Mouse (Mus musculus): ENCODE measurements around the gene Hoxa13.

The Hoxa13 gene

DNA sequence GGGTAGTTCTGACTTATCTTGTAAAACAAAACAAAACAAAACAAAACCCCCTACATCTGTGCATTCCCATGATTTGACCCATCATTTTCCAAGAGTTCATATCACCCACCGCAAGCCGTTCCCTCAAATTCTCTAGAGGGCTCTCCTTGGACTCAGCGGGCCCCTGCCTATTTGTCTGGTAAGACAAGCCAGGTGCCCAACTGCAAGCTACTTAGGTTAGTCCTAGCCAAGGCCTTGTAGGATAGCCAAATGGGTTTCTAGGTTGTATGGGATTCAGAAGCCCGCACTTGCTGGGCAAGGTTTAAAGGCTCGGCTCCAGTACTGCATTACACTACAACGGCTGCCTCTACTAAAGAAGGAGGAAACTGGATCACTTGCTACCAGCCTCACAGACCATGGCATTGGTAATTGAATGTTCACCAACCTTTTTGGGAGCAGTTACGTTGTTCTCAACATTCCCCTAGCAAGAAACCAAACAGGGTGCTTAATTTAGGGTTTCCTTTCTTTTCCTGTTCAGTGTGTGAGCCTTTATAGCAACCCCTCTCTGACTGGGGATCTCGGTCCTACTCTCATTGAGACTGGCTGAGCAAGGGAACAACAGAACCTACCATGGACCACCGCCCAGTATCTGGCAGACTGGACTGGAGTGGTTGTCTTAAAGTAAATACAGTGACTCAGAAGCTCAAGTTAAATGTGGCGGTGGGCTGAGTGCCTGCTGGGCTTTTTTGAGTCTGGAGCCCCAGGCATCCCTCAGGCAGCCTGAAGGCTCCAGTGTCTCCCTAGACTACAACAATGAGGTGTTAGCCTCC is 23.1 kb downstream of the Hoxa13 start:
- no peak for DNase-seq (ENCODE audit: low spot score)

DNA sequence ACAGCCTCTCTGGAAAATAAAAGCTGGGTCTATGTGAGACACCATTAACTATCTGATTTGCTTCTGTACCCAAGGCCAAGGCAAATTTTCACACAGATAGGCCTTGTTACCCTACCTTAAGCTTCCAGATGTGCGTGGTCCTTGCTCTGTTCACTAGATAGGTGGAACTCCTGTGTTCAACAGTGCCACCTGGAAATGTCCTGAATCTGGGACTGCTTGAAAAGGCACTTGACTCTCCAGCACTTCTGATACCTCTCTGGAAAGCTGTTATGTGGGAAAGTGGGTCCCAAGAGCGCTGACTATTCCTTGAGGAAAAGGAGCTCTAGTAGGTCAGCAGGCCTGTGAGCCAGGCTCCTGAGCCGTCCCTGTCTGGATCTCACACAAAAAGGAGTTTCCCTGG is 23.9 kb downstream of the Hoxa13 start:
- no peak for DNase-seq (ENCODE audit: low spot score)

DNA sequence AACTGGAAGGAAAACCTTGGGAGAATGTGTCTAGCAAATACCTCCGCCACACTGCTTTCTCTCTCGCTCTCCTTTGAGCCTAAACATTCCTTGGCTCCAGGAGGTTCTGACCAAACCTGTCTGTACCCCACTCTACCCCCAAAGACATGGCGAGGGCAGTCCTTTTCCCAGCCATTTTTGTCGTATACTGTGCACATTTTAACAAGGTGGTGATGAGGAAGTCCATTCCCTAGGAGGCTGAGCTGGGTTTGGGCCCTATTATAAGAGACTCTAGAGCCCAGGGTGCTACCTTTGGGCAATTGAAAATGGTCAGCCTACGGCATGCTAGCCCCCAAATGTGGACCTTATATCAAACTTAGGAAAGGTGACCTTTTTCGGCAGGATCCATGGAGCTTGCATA is 24.8 kb downstream of the Hoxa13 start:
- DNase-seq (ENCODE audit: low spot score), result no peak

DNA sequence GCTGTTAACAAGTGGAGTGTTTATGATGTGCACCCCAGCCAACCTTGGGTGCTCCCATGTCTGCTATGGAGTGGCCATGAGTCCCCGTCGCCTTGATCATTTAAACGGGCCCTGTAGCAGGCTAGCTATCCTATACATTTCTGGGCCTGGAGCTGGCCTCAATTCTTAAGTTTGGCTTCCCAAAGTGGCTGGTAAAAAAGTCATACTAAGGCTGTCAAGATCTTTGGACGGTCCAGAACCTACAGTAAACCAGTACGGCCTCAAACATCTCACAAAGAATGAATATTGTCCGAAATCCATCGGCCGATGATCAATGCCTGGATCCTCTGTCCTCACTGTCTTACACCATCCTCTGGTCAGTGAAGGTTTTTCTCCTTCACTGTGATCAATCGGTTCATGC is 25.4 kb downstream of the Hoxa13 start:
- DNase-seq (ENCODE audit: low spot score), result no peak

DNA sequence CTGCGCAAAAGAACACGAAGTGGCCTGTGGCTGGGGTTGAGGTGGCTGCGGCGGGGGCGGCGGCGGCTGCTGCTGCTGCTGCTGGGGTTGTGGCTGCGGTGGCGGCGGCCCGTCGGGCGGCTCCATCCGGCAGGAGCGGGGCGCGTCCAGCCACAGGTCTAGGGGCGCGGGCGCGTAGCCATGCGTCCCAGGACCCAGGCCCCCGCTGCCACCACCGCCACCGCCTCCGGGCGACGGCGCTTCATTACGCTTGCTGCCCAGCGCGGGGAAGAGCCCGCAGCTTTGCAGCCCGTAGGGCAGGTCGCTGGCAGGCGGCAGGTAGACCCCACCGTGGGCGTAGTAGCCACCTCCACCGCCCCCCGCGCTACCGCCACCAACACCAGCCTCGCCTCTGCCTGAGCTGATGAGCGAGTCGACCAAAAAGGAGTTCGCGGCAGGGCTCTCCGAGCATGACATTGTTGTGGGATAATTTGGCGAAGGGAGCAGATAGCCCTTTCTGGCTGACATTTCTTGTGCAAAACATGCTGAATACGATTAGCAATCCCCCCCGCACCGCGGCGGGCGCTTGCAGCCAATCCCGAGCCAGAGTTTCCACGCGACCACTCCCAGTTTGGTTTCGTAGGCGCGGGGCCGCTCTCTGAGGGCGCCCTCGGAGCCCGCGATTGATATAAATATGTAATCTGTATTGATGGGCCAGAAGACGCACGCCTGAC is 26.1 kb downstream of the Hoxa13 start:
- no peak for DNase-seq (ENCODE audit: low spot score)

DNA sequence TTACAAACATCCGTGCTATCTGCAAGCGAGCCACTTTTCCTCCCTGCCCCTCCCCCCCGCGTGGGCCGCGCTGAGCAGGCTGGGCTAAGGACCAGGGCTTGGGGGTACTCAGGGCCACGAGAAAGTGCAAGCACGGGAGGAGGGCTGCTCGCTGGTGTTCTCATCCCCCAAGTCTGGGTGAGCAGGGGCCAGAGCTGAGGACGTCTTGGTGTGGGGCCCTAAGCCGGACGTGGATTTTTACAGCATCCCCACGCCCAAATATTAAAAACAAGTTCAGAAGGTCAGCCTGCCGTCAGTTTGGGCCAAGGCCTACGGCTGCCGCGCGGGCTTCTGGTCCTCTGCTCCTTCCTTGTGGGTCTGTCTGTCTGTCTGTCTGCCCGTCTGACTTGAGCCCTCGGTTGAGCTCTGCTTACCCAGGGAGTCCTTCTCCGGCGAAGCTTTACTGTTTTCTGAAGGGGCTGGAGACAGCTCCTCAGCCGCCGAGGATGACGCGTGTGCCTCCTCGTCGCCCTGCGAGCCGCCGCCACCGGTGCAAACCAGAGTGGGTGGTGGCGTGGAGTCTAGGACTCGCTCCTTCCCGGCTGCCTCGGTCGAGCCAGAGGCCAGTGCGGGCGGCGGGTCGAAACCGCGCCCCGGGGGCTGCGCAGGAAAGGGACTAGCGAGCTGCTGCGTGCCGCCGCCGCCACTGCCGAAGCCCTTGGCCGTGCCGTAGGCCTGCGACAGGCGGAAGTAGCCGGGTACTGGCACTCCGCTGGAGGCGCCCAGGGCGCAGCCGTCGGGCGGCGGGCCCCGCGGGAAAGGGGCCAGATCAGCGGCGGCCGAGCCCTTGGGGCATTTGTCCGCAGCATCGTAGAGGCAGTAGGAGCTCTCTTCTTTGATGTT is 26.9 kb downstream of the Hoxa13 start:
- no peak for DNase-seq (ENCODE audit: low spot score)

DNA sequence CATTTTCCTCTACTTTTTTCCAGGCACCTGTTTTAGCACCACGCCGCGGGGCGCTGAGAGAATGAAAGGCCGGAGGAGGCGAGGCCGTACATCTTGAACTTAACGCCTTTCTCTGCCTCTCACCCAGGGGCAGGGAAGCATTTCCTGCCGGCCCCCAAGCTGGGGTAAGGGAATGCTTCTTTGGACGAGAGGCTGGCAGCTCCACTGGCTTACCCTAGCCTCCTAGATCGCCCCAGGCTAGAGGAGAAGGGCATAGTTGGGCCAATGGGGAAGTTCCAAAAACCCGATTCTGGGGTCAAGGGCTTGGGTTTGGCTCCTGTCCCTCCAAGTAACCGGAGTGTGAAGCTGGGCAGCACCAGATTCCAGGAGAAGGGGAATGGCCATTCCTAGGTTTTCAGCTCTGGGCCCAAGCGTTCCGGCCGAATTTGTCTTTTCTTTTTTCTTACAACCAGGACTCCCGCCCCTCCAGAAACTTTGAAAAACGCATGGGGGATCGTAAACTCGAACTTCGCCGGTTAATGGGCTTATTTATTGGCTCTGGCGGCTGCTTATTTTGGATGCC is 27.6 kb downstream of the Hoxa13 start:
- DNase-seq (ENCODE audit: low spot score), result no peak

DNA sequence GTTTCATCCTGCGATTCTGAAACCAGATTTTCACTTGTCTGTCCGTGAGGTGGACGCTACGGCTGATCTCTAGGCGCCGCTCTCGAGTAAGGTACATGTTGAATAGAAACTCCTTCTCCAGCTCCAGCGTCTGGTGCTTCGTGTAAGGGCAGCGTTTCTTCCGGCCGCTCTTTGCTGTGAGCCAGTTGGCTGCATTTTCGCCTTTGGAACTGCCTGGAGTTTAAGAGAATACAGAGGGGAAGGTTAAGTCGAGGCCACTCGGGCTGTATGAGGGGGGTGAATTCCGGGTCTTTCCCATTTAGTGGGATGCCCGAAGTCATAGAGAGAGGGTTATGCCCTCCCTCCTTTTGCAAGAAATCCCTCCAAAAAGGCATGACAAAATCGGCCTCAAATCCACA is 28.1 kb downstream of the Hoxa13 start:
- no peak for DNase-seq (ENCODE audit: low spot score)

DNA sequence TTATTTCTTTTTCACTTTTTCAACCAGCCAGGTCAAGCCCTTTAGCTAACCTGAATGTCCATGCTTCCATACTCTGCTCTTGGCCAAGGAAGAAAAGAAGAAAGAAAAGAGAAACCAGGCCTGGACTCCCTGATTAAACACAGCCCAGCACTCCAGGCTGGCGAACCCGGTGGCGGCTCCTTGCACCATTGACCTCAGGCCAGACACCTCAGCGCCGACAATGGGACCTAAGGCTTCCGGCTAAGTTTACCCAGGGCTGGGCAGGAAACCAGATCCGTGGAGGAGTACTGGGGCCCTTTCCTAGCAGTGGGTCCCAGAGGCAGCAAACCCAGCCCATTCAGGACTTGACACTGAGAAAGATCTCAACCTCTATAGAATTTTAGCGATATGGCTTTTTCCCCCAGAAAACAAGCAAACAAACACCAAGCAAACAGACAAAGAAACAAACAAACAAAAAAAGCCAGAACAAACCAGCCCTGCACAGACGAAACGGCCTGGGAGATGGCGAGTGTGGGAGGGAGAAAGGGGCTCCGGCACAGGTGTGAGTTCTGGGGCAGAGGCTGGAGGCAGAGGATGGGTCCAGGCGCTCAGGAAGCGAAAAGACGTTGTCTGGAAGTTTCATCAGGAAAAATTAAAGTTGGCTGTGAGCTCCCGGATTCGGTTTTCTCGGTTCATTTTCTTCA is 28.7 kb downstream of the Hoxa13 start:
- no peak for DNase-seq (ENCODE audit: low spot score)

DNA sequence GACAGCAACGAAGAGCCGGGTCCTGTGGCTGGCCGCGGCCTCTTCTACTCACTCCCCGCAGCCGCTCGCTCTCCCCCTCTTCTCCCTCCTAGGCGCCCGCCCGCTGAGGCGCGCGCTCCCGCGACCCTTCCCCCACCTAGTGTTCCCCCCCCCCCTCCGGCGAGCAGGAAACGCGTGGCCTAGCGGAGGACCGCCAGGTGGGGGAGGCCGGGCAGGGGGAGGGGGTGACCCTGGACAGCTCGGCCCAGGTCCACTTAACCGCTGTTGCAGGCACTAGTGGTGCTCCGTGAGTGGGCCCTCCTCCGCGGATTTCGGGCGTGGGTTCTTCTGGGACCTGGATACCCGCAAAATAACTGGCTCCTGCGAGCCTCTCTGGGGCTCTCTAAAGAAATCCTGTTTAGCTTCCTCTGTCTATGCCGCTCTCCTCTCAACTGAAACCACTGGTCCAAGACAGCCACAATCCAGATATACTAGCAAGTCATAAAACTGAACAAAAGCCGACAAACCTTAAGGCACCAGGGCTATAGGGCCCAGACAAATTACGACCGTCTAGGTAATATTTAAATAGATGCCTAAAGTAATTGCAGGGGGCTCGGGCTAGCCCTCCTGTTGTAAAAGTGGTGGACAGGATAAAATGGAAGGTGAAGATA is 30.0 kb downstream of the Hoxa13 start, which contains the start of gene Hoxa9:
Gene Hoxa9, minus strand, starts transcription at position 574 of the 650 bp plus-strand sequence.
- no peak for DNase-seq (ENCODE audit: low spot score)

DNA sequence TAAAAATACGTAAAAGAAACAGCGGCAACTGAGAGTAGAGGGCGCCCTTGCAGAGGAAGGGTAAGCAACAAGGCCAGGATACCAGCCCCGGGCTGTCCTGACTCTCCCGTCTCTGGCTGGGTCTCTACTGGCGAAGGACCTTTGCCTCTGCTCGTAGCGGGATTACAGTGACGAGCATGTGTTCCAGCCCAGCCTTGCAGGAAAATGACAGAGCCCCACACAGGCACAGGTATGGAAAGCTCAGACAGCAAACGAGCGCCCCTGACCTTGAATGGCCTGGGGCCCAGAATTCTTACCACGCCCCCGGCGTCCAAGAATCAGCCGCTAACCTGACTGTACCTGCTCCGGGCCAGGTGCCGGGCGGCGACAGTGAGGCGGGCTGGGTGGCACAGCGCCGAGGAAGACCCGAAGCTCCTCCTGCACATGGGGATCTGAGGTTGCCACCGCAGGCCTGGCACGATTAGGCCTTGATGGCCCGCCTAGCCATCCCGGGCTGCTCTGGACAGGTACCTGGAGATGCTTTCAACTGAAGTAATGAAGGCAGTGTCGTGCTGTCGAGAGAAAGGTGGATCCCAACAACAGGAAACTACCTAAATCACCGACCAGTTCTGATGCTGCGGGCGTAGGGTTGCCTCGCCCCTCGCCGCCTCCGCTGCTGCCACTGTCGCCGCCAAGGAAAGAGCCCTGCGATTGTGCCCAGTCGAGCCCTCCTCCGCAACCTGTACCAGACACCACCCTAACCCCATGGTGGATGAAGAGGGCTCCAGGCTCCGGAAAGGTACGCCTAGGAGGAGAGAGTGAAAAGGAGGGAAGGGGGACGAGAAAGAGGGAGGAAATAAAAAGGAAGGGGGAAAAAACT is 30.9 kb downstream of the Hoxa13 start:
- no peak for DNase-seq (ENCODE audit: low spot score)

DNA sequence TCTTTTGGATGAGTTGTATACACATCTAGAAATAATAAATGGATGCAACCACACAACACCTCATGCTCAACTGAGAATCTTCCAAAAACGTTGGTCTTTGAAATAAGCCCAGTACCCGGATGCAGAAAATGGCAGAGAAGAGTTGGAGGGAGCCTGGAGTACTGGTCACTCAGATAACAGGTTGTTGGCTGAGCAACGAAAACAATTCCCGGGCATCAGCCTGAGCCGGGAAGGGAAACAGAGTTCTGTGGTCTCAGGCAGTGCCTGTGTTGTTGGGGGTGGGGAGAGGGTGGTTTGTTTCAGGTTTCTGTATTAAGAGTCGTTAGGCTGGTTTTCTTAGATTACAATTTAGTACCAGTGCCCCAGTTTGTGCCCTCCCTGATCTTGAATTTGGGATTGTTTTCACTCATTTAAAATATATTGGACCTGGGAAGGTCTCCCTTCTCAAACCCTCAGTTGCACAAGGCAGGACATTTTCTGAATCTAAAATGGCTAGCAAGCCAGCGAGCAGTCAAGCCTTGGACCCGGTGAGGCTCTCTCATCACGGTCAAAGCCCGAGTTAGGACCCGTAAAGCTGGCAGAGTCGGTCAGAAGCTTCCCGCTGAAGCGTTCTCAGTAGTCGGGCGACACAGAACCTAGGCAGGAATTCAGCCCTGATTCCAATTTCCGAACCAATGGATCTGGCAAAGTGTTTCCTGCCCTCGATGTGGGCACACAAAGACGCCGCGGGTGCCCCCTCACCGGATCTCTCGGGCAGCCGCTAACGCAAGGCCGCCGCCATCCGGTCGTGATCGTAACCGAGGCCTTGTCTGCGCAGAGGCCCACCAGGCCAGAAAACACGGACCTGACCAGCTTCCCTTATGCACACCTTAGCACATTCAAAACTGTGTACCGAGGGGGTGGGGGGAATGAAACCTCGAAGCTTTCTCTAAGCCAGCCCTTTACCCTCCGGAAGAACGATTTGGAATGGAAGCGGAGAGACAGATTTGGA is 31.9 kb downstream of the Hoxa13 start:
- no peak for DNase-seq (ENCODE audit: low spot score)

DNA sequence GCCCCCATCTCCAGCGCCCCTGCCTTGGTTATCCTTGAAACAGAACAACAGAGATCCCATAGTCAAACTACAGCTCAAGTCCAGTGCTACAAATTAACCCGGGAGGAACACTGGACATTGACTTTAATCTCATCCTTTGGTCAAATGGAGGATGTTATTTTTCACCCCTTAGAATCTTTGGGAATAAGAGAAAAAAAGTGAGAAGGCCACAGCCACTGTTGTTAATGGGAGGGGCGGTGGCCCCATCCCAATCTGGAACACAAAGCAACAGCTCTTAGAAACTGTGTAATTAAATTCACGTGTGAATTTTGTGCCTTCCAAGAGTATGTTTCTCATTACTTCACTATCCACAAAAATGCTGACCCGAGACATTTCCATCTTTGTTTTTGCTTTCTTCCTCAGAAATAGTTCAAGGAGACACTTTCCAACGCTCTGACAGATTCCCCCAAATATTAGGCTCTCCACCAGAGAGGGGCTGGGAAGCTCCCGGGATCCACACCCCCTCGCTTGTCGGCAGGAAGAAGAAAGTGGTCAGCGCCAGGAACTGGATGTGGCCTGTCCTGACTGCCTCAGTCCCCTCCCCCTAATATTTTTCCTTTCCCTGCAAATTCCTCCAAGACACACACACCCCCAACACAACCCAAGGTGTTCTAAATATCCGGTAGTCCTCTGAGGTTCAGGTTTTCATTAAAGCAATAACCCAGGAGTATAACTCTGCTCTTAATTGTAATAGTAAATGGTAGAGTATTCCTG is 33.0 kb downstream of the Hoxa13 start:
- DNase-seq (ENCODE audit: low spot score), result no peak

DNA sequence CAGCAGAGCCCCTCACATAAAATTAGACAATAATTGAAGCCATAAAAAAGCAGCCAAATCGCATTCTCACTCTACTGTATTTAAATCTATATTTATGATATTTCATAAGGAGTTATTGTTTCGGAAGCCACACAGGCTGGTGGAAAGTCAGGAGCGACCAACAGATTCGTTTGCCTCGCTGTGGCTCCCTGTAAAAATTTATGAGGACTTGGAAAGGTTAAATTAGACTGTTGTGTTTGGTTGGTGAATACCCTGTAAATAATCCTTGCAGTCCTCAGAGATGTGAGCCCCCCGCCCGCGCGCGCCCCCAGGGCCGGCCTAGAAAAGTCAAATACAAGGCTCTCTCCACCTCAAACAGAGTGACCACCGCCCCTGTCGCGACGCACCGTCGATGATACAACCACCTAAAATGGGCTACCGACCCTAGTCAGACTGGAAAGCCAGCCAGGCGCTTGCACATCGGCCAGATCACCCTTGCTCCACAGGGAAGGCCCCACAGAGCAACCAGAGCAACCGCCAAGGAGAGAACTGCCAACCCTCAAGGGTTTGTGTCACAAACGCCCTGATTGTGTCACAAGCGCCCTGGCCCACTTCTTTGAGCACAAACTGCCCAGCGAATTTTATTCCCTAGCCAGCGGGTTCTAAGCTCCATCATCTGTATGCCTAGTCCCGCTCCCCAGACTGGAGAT is 34.0 kb downstream of the Hoxa13 start:
- DNase-seq (ENCODE audit: low spot score), result no peak

DNA sequence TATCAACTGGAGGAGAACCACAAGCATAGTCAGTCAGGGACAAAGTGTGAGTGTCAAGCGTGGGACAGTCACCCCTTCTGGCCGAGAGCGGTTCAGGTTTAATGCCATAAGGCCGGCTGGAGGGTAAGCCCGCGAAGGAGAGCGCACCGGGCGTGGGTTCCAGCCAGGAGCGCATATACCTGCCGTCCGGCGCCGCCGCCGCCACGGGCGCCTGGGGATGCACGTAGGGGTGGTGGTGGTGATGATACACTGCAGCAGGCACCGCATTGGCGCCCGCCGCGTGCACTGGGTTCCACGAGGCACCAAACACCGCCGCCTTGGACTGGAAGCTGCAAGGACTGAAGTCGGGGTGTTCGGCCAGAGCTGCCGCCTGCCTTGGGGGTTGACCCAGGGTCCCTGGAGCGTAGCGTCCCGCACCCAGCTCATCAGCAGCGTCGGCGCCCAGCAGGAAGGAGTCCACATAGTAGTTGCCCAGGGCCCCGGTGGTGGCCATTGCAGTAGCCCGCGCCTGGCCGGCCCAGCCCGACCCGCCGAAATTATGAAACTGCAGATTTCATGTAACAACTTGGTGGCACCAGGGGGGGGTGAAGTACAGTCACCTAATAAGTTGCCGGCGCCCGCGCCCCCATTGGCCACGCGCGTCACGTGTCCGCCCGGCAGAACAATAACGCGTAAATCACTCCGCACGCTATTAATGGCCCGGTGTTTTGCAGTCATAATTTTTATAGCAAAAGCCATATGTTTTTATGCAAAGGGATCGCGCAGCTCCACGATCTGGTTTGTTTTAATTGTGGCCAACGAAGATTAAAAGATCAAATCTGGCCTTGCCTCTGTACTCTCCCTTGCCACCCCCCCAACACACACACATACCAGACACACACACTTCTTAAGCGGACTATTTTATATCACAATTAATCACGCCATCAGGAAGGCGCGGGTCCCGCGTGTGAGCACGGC is 34.8 kb downstream of the Hoxa13 start:
- no peak for DNase-seq (ENCODE audit: low spot score)

DNA sequence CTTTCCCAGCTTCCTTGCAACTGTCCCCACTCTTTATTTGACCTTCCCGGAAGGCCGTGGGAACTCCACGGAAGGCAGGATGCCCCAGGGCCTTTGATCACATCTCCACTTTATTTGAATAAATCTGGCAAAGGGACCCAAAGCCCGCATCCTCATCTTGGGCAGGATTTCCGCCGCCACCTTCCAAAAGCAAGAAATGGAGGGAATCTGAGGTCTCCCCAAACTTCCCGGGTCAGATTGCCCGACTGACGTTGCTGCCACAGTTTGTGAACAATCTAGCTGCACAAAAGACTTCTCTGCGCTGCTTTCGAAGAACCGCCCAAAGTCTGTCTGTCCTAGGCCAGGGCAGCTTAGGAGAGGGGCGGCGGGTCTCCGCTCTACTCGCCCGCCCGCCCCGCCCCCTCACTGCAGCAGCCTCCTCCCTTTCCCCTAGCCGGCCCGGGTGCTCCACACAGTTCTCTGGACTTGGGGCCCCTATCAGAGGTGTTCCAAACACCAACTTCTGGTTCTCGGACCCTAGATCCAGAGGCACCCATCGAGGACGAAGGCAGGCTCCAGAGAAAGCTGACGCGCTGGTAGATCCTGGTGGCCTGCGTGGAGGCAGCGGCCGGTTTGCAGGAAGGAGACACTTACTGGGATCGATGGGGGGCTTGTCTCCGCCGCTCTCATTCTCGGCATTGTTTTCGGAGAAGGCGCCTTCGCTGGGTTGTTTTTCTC is 35.6 kb downstream of the Hoxa13 start:
- no peak for DNase-seq (ENCODE audit: low spot score)

All from ovary, postnatal 14 days (tissue).